Mouse (Mus musculus) midbrain, embryonic 16.5 days (tissue): ENCODE measurements around the gene Olfr1330. TPM values are rescaled to one million over a fixed set of nuclear protein-coding genes. Genes with fewer than 3 reads are reported as not detected.

Experiments used
- polyA plus RNA-seq: library from polyadenylated mRNA; unstranded; fragments of >200 nt; fragmentation: Nextera tagmentation; extraction: Ambion mirVana; gene quantifications from 2 replicates; pipeline ENCODE4 v1.2.1, GENCODE M21; 2015

The Olfr1330 gene
- polyA plus RNA-seq, 1 experiment from 2014 or later: not detected

Other genes with a start within 250 kb of the Olfr1330 start
- gene Olfr62, start 229.6 kb upstream of the Olfr1330 start, polyA plus RNA-seq: not detected in 2 replicates
- not detected in 2 replicates for gene Olfr1342, start 195.8 kb upstream of the Olfr1330 start, polyA plus RNA-seq
- not detected in 2 replicates for gene Olfr1341, start 185.1 kb upstream of the Olfr1330 start, polyA plus RNA-seq
- not detected in 2 replicates for gene Olfr1340, start 168.5 kb upstream of the Olfr1330 start, polyA plus RNA-seq
- not detected in 2 replicates for gene Olfr1339, start 156.4 kb upstream of the Olfr1330 start, polyA plus RNA-seq
- gene Olfr1338, start 129.9 kb upstream of the Olfr1330 start, polyA plus RNA-seq: not detected in 2 replicates
- gene Olfr1337, start 106.0 kb upstream of the Olfr1330 start, polyA plus RNA-seq: not detected in 2 replicates
- gene Olfr1335, start 78.7 kb upstream of the Olfr1330 start, polyA plus RNA-seq: not detected in 2 replicates
- gene Olfr1333, start 52.3 kb upstream of the Olfr1330 start, polyA plus RNA-seq: not detected in 2 replicates
- not detected in 2 replicates for gene Olfr1331, start 23.9 kb upstream of the Olfr1330 start, polyA plus RNA-seq
- not detected in 2 replicates for gene Olfr1329, start 28.9 kb downstream of the Olfr1330 start, polyA plus RNA-seq
- gene Olfr1328, start 50.0 kb downstream of the Olfr1330 start, polyA plus RNA-seq: not detected in 2 replicates
- not detected in 2 replicates for gene Lao1, start 73.0 kb downstream of the Olfr1330 start, polyA plus RNA-seq
- 90.7 and 91.6 TPM in 2 replicates for gene Slc2a1, start 220.1 kb downstream of the Olfr1330 start, polyA plus RNA-seq